ENCODE assay signal across 9 mouse cellular contexts in the genomic region with DNA sequence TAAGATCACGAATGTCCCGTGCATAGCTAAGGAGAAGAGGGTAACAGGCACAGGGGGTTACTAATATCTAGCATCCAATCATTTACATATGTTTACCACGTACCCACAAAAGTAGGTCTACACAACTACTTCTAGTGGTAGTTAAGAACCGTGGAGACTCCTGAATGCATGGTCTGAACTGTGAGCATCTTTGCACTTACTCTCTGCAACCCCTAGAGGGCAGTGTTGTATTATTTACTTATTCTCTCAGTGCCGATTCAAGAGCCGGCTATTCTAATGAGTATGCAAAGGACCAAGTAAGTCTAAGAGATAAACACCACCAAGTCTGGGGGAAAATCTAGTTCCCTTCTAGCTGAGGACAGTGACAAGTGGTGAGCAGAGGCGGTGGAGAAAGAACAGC. TPM values are rescaled to one million over a fixed set of nuclear protein-coding genes. Genes with fewer than 3 reads are reported as not detected.
DNase-seq lines count a peak whose midpoint lies in the region; ATAC-seq and TF ChIP-seq lines count a peak whose summit lies in the region.
"Had no signal": no experiment of that assay in that cellular context is flagged by ENCODE, and none has a peak within 500 bp of the region (broad histone marks: within the 10 kb centered on the region; RNA-seq: fewer than 3 reads in every experiment).

No protein-coding gene starts in this region.

- no peaks in the 10 kb centered on the region for H3K9me3 ChIP-seq in ES-E14 (ENCODE audit: control insufficient read depth, insufficient read depth, low read depth, low read length)
- no peaks in the 10 kb centered on the region for H3K9me3 ChIP-seq in hindbrain, embryonic 10.5 days
- H3K9me3 ChIP-seq in limb, embryonic 12.5 days = no peaks in the 10 kb centered on the region
- H3K9me3 ChIP-seq: stomach, embryonic 15.5 days had no signal

- intact Hi-C loops in left cerebral cortex, adult 2 months (cut with DNase I) = loop anchor here (2.0 to 5.0 kb wide), 2 partner anchors 60 to 77 kb away; partner anchors contain the start of gene Mettl22
- intact Hi-C loops in left cerebral cortex, postnatal 36 days (cut with DNase I) = loop anchor here (2.0 to 5.0 kb wide), 3 partner anchors 45 to 81 kb away; partner anchors contain the start of gene Mettl22

- no peak overlapping the region for H3K9ac ChIP-seq in ES-E14 (ENCODE audit: insufficient read depth, low read depth, low read length, poor library complexity, severe bottlenecking)
- H3K9ac ChIP-seq in limb, embryonic 12.5 days (replicated peaks) = no peak overlapping the region
- H3K9ac ChIP-seq: stomach, embryonic 15.5 days had no signal

- H3K4me3 ChIP-seq in left cerebral cortex, adult 2 months = no peak overlapping the region
- no peak overlapping the region for H3K4me3 ChIP-seq in ES-E14 (ENCODE audit: insufficient read depth in 1 of 2, low read depth in 1 of 2, low read length in 2 of 2, poor library complexity in 1 of 2, severe bottlenecking in 1 of 2)
- H3K4me3 ChIP-seq in hindbrain, embryonic 10.5 days = no peak overlapping the region
- H3K4me3 ChIP-seq in limb, embryonic 12.5 days (replicated peaks) = no peak overlapping the region
- H3K4me3 ChIP-seq: stomach, embryonic 15.5 days had no signal

- ATAC-seq in limb, embryonic 12.5 days (ENCODE audit: insufficient number of reproducible peaks, insufficient read depth, low FRiP score, low TSS enrichment, low read depth) = peak; percentile 63; the same call in 1 of the 2 replicates
- peak; percentile 52; the same call in 1 of the 2 replicates for ATAC-seq in monocyte, adult 5-6 weeks (replicated peaks; ENCODE audit: insufficient number of reproducible peaks, low FRiP score, low TSS enrichment, poor library complexity, severe bottlenecking)

- H3K4me2 ChIP-seq in limb, embryonic 12.5 days = no peak overlapping the region
- H3K4me2 ChIP-seq: stomach, embryonic 15.5 days had no signal

- no peak for DNase-seq in left cerebral cortex, adult 2 months (ENCODE audit: extremely low spot score in 1 of 2, low spot score in 2 of 2)
- no peak for DNase-seq in left cerebral cortex, postnatal 36 days (ENCODE audit: low spot score in 2 of 2)
- peak; percentile 69 for DNase-seq in ES-E14 (ENCODE audit: low read depth, low spot score)
- peak; percentile 35 for DNase-seq in cerebellum, adult 9-11 months
- peak; percentile 24 for DNase-seq in hindbrain, embryonic 10.5 days (ENCODE audit: low spot score)
- DNase-seq in urinary bladder, postnatal 14 days (ENCODE audit: low spot score) = no peak

- H3K36me3 ChIP-seq in ES-E14 (ENCODE audit: control insufficient read depth, insufficient read depth, low read length, poor library complexity, severe bottlenecking) = no peaks in the 10 kb centered on the region
- H3K36me3 ChIP-seq in hindbrain, embryonic 10.5 days = no peaks in the 10 kb centered on the region
- H3K36me3 ChIP-seq in limb, embryonic 12.5 days = no peaks in the 10 kb centered on the region
- H3K36me3 ChIP-seq: stomach, embryonic 15.5 days had no signal

- peaks cover 37% of the 10 kb centered on the region for H3K27me3 ChIP-seq in hindbrain, embryonic 10.5 days (ENCODE audit: insufficient read depth, poor library complexity, severe bottlenecking)
- peaks cover 46% of the 10 kb centered on the region for H3K27me3 ChIP-seq in limb, embryonic 12.5 days

- no peak overlapping the region for H3K27ac ChIP-seq in left cerebral cortex, adult 2 months
- no peak overlapping the region for H3K27ac ChIP-seq in ES-E14 (ENCODE audit: insufficient read depth, low read depth, low read length, poor library complexity, severe bottlenecking)
- H3K27ac ChIP-seq in hindbrain, embryonic 10.5 days = no peak overlapping the region
- H3K27ac ChIP-seq in limb, embryonic 12.5 days = no peak overlapping the region
- H3K27ac ChIP-seq: stomach, embryonic 15.5 days had no signal

- WGBS in hindbrain, embryonic 10.5 days = 15% methylated on average over 7 of the region's 7 CpGs
- WGBS in limb, embryonic 12.5 days = 12% methylated on average over 7 of the region's 7 CpGs

- in situ Hi-C loops in ES-E14 (cut with MboI; ENCODE audit: low sequenced_read_pairs in 2 of 2, unreplicated experiment in 2 of 2) = loop anchor here (5.0 to 25.0 kb wide), 3 partner anchors 83 to 450 kb away; no protein-coding TSS in a partner anchor

- H3K4me1 ChIP-seq in ES-E14 (ENCODE audit: control insufficient read depth in 2 of 2, insufficient read depth in 2 of 2, low read length in 2 of 2, poor library complexity in 1 of 2) = peaks cover 0 to 6% of the 10 kb centered on the region in 2 experiments; a peak in 1 of 4 replicates
- peaks cover 12% of the 10 kb centered on the region for H3K4me1 ChIP-seq in hindbrain, embryonic 10.5 days (replicated peaks)
- H3K4me1 ChIP-seq in limb, embryonic 12.5 days (replicated peaks) = no peaks in the 10 kb centered on the region
- H3K4me1 ChIP-seq: stomach, embryonic 15.5 days had no signal

- TF ChIP-seq CTCF in left cerebral cortex, adult 2 months (IDR thresholded peaks at IDR 0.05) = peak; percentile 94

TF ChIP-seq in ES-E14, 5 proteins besides CTCF, POLR2A, EP300 and RAD21:
- no peak for TF ChIP-seq ZNF384 (IDR thresholded peaks at IDR 0.05; ENCODE audit: low read depth, low read length)
- TF ChIP-seq ZC3H11A (IDR thresholded peaks at IDR 0.05; ENCODE audit: borderline replicate concordance, low read depth, low read length) = peak; percentile 74; the same call in 1 of the 2 replicates
- TF ChIP-seq HCFC1 (IDR thresholded peaks at IDR 0.05; ENCODE audit: borderline replicate concordance, insufficient read depth, low read length) = no peak
- no peak for TF ChIP-seq CHD2 (IDR thresholded peaks at IDR 0.05; ENCODE audit: low read depth, low read length)
- no peak for TF ChIP-seq MAFK (IDR thresholded peaks at IDR 0.05; ENCODE audit: insufficient read depth, low read depth, low read length)

RNA-seq across cellular contexts. Expression of gene Tmem114, which starts 12.7 kb away (rescaled TPM):
- total RNA-seq in left cerebral cortex, adult 2 months (2021) = 1 to 10 TPM; 1.3 to 2.5 TPM
- total RNA-seq in left cerebral cortex, postnatal 36 days (2021) = 1 to 10 TPM; 1.5 to 1.8 TPM
- not detected in 2 replicates for total RNA-seq in ES-E14 (2012; rRNA removed)
- polyA plus RNA-seq in hindbrain, embryonic 10.5 days (2016; fragmentation: Nextera tagmentation; extraction: Ambion mirVana) = 0.19 TPM in 1 of 2 replicates, not detected in the other
- 0.29 TPM in 1 of 2 replicates, not detected in the other for polyA plus RNA-seq in limb, embryonic 12.5 days (2016; fragmentation: Nextera tagmentation; extraction: Ambion mirVana)
- total RNA-seq in monocyte, adult 5-6 weeks (2017) = not detected in 3 replicates

RNA-seq across cellular contexts. Expression of gene Mettl22, which starts 58.4 kb away (rescaled TPM):
- 10 to 100 TPM; 25.3 to 29.6 TPM for total RNA-seq in left cerebral cortex, adult 2 months (2021)
- 10 to 100 TPM; 26.4 to 27.9 TPM for total RNA-seq in left cerebral cortex, postnatal 36 days (2021)
- total RNA-seq in ES-E14 (2012; rRNA removed) = 15.5 and 21.6 TPM in 2 replicates
- 24.0 and 26.0 TPM in 2 replicates for polyA plus RNA-seq in hindbrain, embryonic 10.5 days (2016; fragmentation: Nextera tagmentation; extraction: Ambion mirVana)
- polyA plus RNA-seq in limb, embryonic 12.5 days (2016; fragmentation: Nextera tagmentation; extraction: Ambion mirVana) = 16.9 and 19.3 TPM in 2 replicates
- total RNA-seq in monocyte, adult 5-6 weeks (2017) = 6.9 to 11.8 TPM (median 8.0 TPM) in 3 replicates

Comparison
In these comparisons a context has a peak if more than half of its experiments do, and no peak if none do; other contexts are left out.
1. DNase-seq: peak in ES-E14 (single experiment), cerebellum, adult 9-11 months (single experiment) and hindbrain, embryonic 10.5 days (single experiment); none in left cerebral cortex, adult 2 months (0 of 2), left cerebral cortex, postnatal 36 days (0 of 2) and urinary bladder, postnatal 14 days (single experiment).